ENCODE assay signal across 24 mouse cellular contexts in genomic region chr16:43493596-43494385, GRCm38 (mm10).
"Had no signal": no experiment of that assay in that cellular context is flagged by ENCODE, and none has a peak within 500 bp of the region (broad histone marks: within the 10 kb centered on the region; RNA-seq: fewer than 3 reads in every experiment).

No protein-coding gene starts in this region.

- H3K27ac ChIP-seq: heart, adult 2 months; hindbrain, embryonic 10.5 days; hindbrain, embryonic 12.5 days; hindbrain, embryonic 14.5 days; intestine, embryonic 15.5 days; limb, embryonic 13.5 days; limb, embryonic 15.5 days; liver, embryonic 12.5 days had no signal

- H3K4me1 ChIP-seq: heart, embryonic 12.5 days; hindbrain, embryonic 10.5 days; hindbrain, embryonic 12.5 days; intestine, embryonic 15.5 days; limb, embryonic 13.5 days; limb, embryonic 15.5 days; liver, embryonic 12.5 days had no signal

- H3K27me3 ChIP-seq: heart, embryonic 12.5 days; hindbrain, embryonic 12.5 days; intestine, embryonic 15.5 days; limb, embryonic 13.5 days; limb, embryonic 15.5 days; liver, embryonic 12.5 days had no signal

- H3K9me3 ChIP-seq: heart, embryonic 12.5 days; hindbrain, embryonic 10.5 days; hindbrain, embryonic 12.5 days; intestine, embryonic 15.5 days; limb, embryonic 13.5 days; limb, embryonic 15.5 days; liver, embryonic 12.5 days had no signal

- DNase-seq: gastrocnemius, postnatal 14 days; gastrocnemius, postnatal 36 days; heart, adult 11 months; heart, adult 2 months; heart, postnatal 10 days; heart, postnatal 4 days; kidney, adult 18-20 months; kidney, adult 8-10 months; kidney, postnatal 10 days; kidney, postnatal 25 days; kidney, postnatal 4 days; left cerebral cortex, postnatal 4 days had no signal

- H3K36me3 ChIP-seq: heart, embryonic 12.5 days; hindbrain, embryonic 10.5 days; hindbrain, embryonic 12.5 days; intestine, embryonic 15.5 days; limb, embryonic 13.5 days; limb, embryonic 15.5 days; liver, embryonic 12.5 days had no signal

- H3K9ac ChIP-seq: heart, embryonic 12.5 days; hindbrain, embryonic 12.5 days; hindbrain, embryonic 14.5 days; intestine, embryonic 15.5 days; limb, embryonic 13.5 days; limb, embryonic 15.5 days; liver, embryonic 12.5 days had no signal

- H3K4me2 ChIP-seq: heart, embryonic 12.5 days; hindbrain, embryonic 12.5 days; hindbrain, embryonic 14.5 days; intestine, embryonic 15.5 days; limb, embryonic 13.5 days; limb, embryonic 15.5 days; liver, embryonic 12.5 days had no signal

- H3K4me3 ChIP-seq: heart, adult 2 months; heart, embryonic 12.5 days; hindbrain, embryonic 10.5 days; hindbrain, embryonic 12.5 days; intestine, embryonic 15.5 days; layer of hippocampus, adult 2 months; limb, embryonic 13.5 days; limb, embryonic 15.5 days; liver, embryonic 12.5 days had no signal

- ATAC-seq: hindbrain, embryonic 16.5 days; inflammation-experienced regulatory T-cells, adult 6 months; intestine, embryonic 15.5 days; intestine, postnatal 0 days; liver, embryonic 12.5 days had no signal
